Mouse (Mus musculus): Measurements from ENCODE around the gene Hcn1.

The Hcn1 gene

GRCm38 (mm10) chr13:117602181-117602580, at the start of gene Hcn1:
Hcn1 (plus strand) TSS chr13:117602320.
- DNase-seq (ENCODE audit: low spot score): no peak

- peak; percentile 49 for DNase-seq (ENCODE audit: low spot score)
Observed at GRCm38 (mm10) chr13:117567251-117567650, 34.9 kb upstream of the Hcn1 start.

GRCm38 (mm10) chr13:117571747-117572146, 30.4 kb upstream of the Hcn1 start:
- DNase-seq (ENCODE audit: low spot score): no peak

GRCm38 (mm10) chr13:117594494-117595182, 7.5 kb upstream of the Hcn1 start:
- DNase-seq (ENCODE audit: low spot score): no peak

- no peak for DNase-seq (ENCODE audit: low spot score)
Observed at GRCm38 (mm10) chr13:117595183-117595532, 7.0 kb upstream of the Hcn1 start.

GRCm38 (mm10) chr13:117601331-117601965, 672 bp upstream of the Hcn1 start:
- DNase-seq (ENCODE audit: low spot score): no peak

- no peak for DNase-seq (ENCODE audit: low spot score)
Observed at GRCm38 (mm10) chr13:117602617-117603358, 668 bp downstream of the Hcn1 start.

GRCm38 (mm10) chr13:117603421-117603820, 1.3 kb downstream of the Hcn1 start:
- DNase-seq (ENCODE audit: low spot score): no peak

- DNase-seq (ENCODE audit: low spot score): no peak
Observed at GRCm38 (mm10) chr13:117604073-117604472, 2.0 kb downstream of the Hcn1 start.

GRCm38 (mm10) chr13:117604971-117605750, 3.0 kb downstream of the Hcn1 start:
- DNase-seq (ENCODE audit: low spot score): no peak

GRCm38 (mm10) chr13:117611881-117612280, 9.8 kb downstream of the Hcn1 start:
- DNase-seq (ENCODE audit: low spot score): no peak

- no peak for DNase-seq (ENCODE audit: low spot score)
Observed at GRCm38 (mm10) chr13:117619544-117619943, 17.4 kb downstream of the Hcn1 start.

- DNase-seq (ENCODE audit: low spot score): no peak
Observed at GRCm38 (mm10) chr13:117657501-117657900, 55.4 kb downstream of the Hcn1 start.

- DNase-seq (ENCODE audit: low spot score): no peak
Observed at GRCm38 (mm10) chr13:117658414-117659175, 56.5 kb downstream of the Hcn1 start.

GRCm38 (mm10) chr13:117659511-117659910, 57.4 kb downstream of the Hcn1 start:
- DNase-seq (ENCODE audit: low spot score): peak; percentile 43

- no peak for DNase-seq (ENCODE audit: low spot score)
Observed at GRCm38 (mm10) chr13:117662661-117663060, 60.5 kb downstream of the Hcn1 start.

- no peak for DNase-seq (ENCODE audit: low spot score)
Observed at GRCm38 (mm10) chr13:117669303-117669702, 67.2 kb downstream of the Hcn1 start.

- DNase-seq (ENCODE audit: low spot score): no peak
Observed at GRCm38 (mm10) chr13:117671851-117672250, 69.7 kb downstream of the Hcn1 start.

- DNase-seq (ENCODE audit: low spot score): no peak
Observed at GRCm38 (mm10) chr13:117676418-117676817, 74.3 kb downstream of the Hcn1 start.

GRCm38 (mm10) chr13:117687670-117688069, 85.5 kb downstream of the Hcn1 start:
- no peak for DNase-seq (ENCODE audit: low spot score)

GRCm38 (mm10) chr13:117694729-117695332, 92.7 kb downstream of the Hcn1 start:
- DNase-seq (ENCODE audit: low spot score): no peak
